Mouse (Mus musculus) gastrocnemius, postnatal 14 days (tissue): Measurements from ENCODE around the gene Gm43518. TPM values are rescaled to one million over a fixed set of nuclear protein-coding genes. Genes with fewer than 3 reads are reported as not detected.

Source experiments
- DNase-seq: peaks from one replicate; pipeline ENCODE4 v3.0.0; 2021; ENCODE audit warnings: mixed read lengths
- intact Hi-C: fragments of 180-260 bp; cut with DNase I; formaldehyde crosslinking; loops from one replicate; pipeline ENCODE4 v1.15.1; 2025; ENCODE audit warnings: low total_unique reads
- long read RNA-seq, 2 experiments: library from polyadenylated mRNA; stranded (forward); transcript quantifications; one replicate each; pipeline ENCODE4 v2.0.0; 2021
- total RNA-seq, 2 experiments: library from RNA; stranded (reverse); gene quantifications; 2 replicates each; pipeline ENCODE4 v1.2.3; 2021

Gm43518 gene
- total RNA-seq = under 1 TPM in 1 of 2 experiments, not detected in 1; 0.72 TPM
- long read RNA-seq, experiment 1, partial matches to known transcripts = 0 of 1 reads
- long read RNA-seq, experiment 1, other reads (novel, unspliced or antisense) = 1 of 1 reads
- long read RNA-seq, experiment 2, partial matches to known transcripts = 1 of 2 reads
- long read RNA-seq, experiment 2, other reads (novel, unspliced or antisense) = 1 of 2 reads

- DNase-seq = no peak
- intact Hi-C loops = no loop called here
These were observed at the start of gene Gm43518 for GRCm38 (mm10) chr5:123927118-123927517. Gm43518 (plus strand) TSS chr5:123927418.

DNA sequence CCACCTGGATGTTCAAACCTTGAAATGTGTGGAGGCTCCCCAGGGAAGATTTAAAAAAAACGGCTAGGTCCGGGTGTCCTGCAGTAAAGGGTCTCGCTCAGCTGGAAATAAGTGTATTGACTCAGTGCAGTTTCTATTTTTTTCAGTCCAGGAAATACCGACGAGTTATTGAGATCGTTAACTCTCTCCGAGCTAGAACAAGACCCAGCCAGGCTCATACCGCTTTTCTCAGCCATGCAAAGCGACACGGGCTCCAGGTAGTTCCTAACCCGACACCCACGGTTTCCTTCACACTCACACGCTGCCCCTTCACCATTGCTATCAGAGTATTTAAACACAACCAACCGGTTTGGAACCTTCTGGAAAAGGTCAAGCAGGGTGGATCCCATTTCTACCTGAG is 49.2 kb upstream of the Gm43518 start:
- intact Hi-C loops = no loop called here
- DNase-seq = no peak

GRCm38 (mm10) chr5:123879928-123880327 is 47.3 kb upstream of the Gm43518 start, which contains the start of gene Hcar1:
Hcar1 (minus strand) TSS chr5:123880020.
- no peak for DNase-seq
- intact Hi-C loops = no loop called here

DNA sequence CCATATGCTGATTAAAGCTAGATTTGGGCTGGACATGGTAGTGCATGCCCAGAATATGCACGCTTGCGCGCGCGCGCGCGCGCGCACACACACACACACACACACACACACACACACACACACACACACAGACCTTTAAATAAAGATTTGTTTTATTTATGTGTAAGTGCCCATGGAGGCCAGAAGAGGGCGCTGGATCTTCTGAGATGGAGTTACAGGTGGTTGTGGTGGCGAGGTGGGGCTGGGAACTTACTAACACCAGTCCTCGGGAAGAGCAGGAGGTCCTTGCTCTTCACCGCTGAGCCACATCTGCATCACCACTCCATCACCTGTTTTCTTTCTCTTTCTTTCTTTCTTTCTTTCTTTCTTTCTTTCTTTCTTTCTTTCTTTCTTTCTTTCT is 46.4 kb upstream of the Gm43518 start:
- no peak for DNase-seq
- intact Hi-C loops = no loop called here

DNA sequence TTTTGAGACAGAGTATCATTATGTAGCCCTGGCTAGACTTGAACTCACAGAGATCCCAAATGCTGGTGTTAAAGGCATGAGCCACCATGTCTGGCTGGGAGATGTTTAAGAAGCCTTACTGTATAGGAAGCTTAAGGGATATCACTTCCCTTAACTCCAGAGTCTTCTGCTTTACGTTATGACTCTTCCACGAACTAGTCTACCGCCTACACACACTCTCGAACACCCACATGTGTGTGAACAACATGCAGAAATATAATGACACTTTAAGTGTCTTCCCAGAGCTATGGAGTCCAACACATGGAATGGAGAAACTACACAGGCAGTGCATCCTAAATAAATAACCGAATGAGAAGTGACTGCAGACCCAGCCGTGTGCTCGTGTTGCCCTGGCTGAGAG is 43.3 kb upstream of the Gm43518 start:
- DNase-seq = no peak
- intact Hi-C loops = no loop called here

DNA sequence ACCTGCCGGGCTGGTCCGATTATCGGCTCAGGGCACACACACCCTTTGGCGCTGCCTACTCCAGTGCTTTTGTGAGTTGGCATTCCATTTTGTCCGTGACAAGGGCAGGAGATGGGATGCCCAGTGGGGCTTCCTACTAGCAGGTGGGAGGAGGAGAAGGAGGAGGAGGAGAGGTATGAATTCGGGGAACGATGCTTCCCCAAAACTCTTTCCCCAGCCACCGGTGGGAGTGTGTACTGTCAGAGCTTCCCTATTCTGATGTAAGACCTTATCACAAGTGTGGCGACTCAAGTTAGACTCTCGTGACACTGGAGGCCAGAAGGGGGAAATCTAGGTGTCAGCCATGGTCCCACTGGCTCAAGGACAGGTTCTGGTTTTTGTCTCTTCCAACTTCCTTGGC is 42.9 kb upstream of the Gm43518 start:
- intact Hi-C loops = no loop called here
- no peak for DNase-seq

GRCm38 (mm10) chr5:123886365-123886764 is 40.9 kb upstream of the Gm43518 start:
- DNase-seq = no peak
- intact Hi-C loops = no loop called here

GRCm38 (mm10) chr5:123890312-123890711 is 36.9 kb upstream of the Gm43518 start:
- intact Hi-C loops = loop anchor here (10.0 kb wide), 1 partner anchor 246 kb away; no protein-coding TSS in a partner anchor
- no peak for DNase-seq

DNA sequence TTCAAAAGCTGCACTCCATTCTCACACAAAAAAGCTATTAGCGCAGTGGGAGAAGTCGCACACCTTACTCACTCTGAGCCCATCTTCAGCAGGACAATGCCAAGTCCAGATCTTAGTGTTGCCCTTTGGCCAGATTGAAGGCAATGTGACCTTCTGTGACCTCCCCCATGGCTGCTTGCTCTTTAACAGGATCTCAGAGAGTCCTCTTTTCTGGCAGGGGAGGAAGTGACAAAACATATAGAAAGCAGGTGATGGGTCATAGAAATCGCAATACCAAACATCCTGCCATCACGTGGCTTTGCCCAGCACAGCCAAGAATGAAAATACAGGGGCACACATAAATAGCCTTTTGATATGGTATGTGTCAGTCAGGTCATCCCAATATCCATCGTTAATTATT is 36.2 kb upstream of the Gm43518 start:
- intact Hi-C loops = loop anchor here (10.0 kb wide), 1 partner anchor 246 kb away; no protein-coding TSS in a partner anchor
- DNase-seq = no peak

GRCm38 (mm10) chr5:123891669-123892068 is 35.5 kb upstream of the Gm43518 start:
- no peak for DNase-seq
- intact Hi-C loops = loop anchor here (10.0 kb wide), 1 partner anchor 247 kb away; no protein-coding TSS in a partner anchor

DNA sequence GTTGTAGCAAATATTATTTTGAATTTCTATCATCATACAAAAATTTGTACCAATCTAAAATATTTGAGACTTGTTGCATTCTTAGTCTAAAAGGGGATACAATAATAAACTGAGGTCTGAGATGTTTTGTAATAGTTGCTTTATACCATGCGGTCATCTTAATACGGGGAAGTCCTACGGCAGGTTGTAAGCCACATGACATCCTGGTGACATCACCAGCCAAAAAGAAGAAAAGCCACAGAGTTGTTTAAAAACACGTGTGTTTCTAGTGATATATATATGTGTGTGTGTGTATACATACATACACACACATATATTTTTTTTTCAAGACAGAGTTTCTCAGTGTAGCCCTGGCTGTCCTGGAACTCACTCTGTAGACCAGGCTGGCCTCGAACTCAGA is 33.7 kb upstream of the Gm43518 start:
- intact Hi-C loops = loop anchor here (10.0 kb wide), 1 partner anchor 249 kb away; no protein-coding TSS in a partner anchor
- DNase-seq = no peak

DNA sequence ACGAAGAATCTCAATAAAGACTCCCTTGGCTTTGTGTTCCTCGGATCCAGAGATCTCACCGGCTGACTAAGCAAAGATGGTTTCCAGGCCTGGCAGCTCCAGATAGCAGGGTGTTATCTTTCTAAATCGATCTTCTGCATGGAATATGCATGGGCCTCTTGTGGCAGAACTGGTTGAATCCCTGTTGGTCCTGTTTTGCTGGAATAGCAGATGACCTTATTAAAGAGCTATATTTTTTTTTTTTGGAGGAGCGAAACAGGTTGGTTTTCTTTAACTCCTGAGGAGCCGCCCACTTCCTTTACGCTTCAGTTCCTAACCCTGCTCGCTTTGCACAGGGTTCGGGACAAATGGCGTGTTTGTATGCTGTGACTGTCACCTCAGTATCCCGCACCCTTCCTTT is 30.8 kb upstream of the Gm43518 start:
- DNase-seq = no peak
- intact Hi-C loops = loop anchor here (10.0 kb wide), 1 partner anchor 252 kb away; no protein-coding TSS in a partner anchor

DNA sequence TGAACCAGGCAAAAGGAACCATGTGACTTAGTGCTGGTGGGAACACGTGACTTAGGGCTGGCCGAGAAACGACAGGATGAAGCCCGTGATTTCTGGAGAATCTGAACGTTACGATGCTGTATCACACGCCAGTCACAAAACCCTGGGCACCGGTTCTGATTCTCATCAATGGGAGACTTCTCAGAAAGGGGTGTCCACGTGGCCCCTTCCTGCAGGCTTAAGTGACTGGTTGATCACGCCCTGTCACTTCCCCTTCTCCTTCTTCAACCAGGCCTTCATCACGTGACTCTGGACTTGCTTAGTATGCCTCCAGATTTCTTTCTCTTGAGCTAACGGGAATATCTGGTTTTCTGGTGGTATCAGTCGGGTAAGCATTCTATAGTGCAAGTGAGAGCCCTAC is 29.9 kb upstream of the Gm43518 start:
- intact Hi-C loops = loop anchor here (10.0 kb wide), 1 partner anchor 253 kb away; no protein-coding TSS in a partner anchor
- DNase-seq = no peak

DNA sequence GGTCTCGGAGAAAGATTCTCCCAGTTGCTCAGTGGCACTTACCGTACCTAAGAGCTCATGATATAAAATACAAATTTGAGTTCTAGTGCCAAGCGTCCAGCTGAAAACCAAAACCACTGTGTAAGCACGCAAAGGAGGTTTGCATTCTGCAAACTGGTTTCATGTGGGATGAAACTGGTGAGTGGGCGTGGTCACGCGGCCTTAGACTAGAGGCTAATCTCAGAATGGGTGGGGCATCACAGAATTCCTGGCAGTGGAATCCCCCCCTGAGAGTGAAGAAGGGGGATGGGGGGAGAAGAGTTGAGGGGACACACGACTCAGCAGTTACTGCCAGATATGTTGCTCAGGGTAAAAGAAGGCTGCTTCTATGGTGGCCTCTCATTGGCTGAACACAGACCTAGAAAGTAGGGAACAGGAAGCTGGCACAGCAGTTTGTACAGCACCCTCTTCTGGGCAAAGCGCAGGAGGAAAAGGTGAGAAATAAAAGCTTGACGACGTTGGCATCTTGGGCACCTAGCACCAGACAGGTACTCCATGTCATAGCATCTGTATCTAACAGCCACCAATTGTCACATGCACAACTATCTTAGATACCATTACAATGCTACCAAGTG is 23.1 kb upstream of the Gm43518 start:
- intact Hi-C loops = no loop called here

DNA sequence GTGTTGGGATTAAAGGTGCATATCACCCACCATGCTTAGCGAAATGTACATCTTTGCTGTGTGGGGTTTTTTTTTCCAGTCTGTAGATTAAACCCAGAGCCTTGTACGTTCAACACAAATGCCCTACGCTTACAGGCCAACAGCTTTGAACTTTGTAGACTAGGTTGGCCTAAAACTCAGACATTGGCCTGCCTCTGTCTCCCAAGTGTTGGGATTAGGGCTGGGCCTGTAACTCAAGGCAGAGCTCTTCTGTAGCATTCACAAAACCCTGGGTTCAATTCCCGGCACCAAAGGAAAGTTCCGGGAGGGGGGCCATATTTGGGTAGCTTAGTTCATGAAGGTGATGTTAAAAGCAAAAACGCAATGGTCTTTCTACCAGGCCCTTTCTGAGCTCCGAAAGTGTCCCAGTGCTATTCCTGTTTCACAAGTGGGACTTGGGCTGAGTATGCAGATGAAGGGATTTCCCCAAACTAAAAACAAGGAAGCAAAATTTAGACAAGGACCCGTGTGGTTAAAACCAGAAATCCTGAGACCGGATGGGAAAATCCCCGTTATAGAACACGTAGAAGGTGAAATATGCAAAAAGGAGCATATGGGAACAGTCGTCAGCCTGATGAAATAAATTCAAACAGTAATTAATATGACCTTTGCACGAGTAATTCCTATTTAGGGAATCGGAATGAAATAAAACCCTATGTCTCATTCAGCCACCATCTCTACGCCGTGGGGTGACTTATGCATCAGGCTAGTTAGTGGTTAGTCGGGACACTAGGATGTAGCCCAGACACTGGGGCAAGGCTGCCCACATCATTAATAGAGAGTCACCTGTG is 20.9 kb upstream of the Gm43518 start:
- no peak for DNase-seq
- intact Hi-C loops = loop anchor here (5.0 kb wide), 1 partner anchor 79 kb away; no protein-coding TSS in a partner anchor

More for the DNA sequence above, 23.1 kb upstream of the Gm43518 start:
- no peak for DNase-seq

- DNase-seq = peak; percentile 100
These were observed 20.1 kb upstream of the Gm43518 start, which contains the start of gene Denr for GRCm38 (mm10) chr5:123906976-123907630. Denr (plus strand) TSS chr5:123907175.

GRCm38 (mm10) chr5:123907631-123907977 is 19.6 kb upstream of the Gm43518 start:
- intact Hi-C loops = loop anchor here (5.0 kb wide), 1 partner anchor 80 kb away; no protein-coding TSS in a partner anchor
- DNase-seq = no peak

More at GRCm38 (mm10) chr5:123906976-123907630, 20.1 kb upstream of the Gm43518 start, which contains the start of gene Denr:
- intact Hi-C loops = loop anchor here (5.0 kb wide), 1 partner anchor 80 kb away; no protein-coding TSS in a partner anchor

- intact Hi-C loops = no loop called here
- DNase-seq = no peak
These were observed 12.4 kb upstream of the Gm43518 start for GRCm38 (mm10) chr5:123914852-123915251.

- intact Hi-C loops = no loop called here
- DNase-seq = no peak
These were observed 5.1 kb upstream of the Gm43518 start for GRCm38 (mm10) chr5:123922112-123922511.
